Mouse (Mus musculus) kidney, postnatal 4 days (tissue): ENCODE measurements around the gene Cfi.

Source experiments
- DNase-seq, 2 experiments: peaks; one replicate each; pipeline ENCODE4 v3.0.0; 2021; ENCODE audit warnings: mixed read lengths in 2 of 2

Cfi gene

GRCm38 (mm10) chr3:129878405-129879021 lies 42.8 kb downstream of the Cfi start, which contains the start of gene Pla2g12a:
Pla2g12a (plus strand) TSS chr3:129878606.
- peak; percentile 94 to 96 for DNase-seq

- peak; percentile 30 to 57 for DNase-seq
These were observed 43.6 kb downstream of the Cfi start for GRCm38 (mm10) chr3:129879131-129879757.

GRCm38 (mm10) chr3:129879913-129880312 lies 44.2 kb downstream of the Cfi start:
- DNase-seq = no peak

GRCm38 (mm10) chr3:129880925-129881593 lies 45.4 kb downstream of the Cfi start:
- DNase-seq = no peak

- no peak for DNase-seq
These were observed 49.9 kb downstream of the Cfi start for GRCm38 (mm10) chr3:129885577-129885976.

- no peak for DNase-seq
These were observed 50.7 kb downstream of the Cfi start for GRCm38 (mm10) chr3:129886430-129886829.

- DNase-seq = no peak
These were observed 52.3 kb downstream of the Cfi start for GRCm38 (mm10) chr3:129887779-129888517.

GRCm38 (mm10) chr3:129892003-129892402 lies 56.3 kb downstream of the Cfi start:
- no peak for DNase-seq

GRCm38 (mm10) chr3:129893143-129893542 lies 57.5 kb downstream of the Cfi start:
- DNase-seq = no peak

- DNase-seq = peak; percentile 35 to 38
These were observed 60.9 kb downstream of the Cfi start for GRCm38 (mm10) chr3:129896591-129896990.

- peak; percentile 30 to 31 for DNase-seq
These were observed 63.2 kb downstream of the Cfi start for GRCm38 (mm10) chr3:129898886-129899285.

- peak; percentile 91 to 93 for DNase-seq
These were observed 65.7 kb downstream of the Cfi start, which contains the start of gene Casp6 for GRCm38 (mm10) chr3:129901271-129901809. Casp6 (plus strand) TSS chr3:129901425.

GRCm38 (mm10) chr3:129903369-129903768 lies 67.7 kb downstream of the Cfi start:
- DNase-seq = no peak

GRCm38 (mm10) chr3:129903866-129904265 lies 68.2 kb downstream of the Cfi start:
- no peak for DNase-seq

GRCm38 (mm10) chr3:129904381-129905132 lies 68.9 kb downstream of the Cfi start:
- no peak for DNase-seq

GRCm38 (mm10) chr3:129912025-129912424 lies 76.3 kb downstream of the Cfi start:
- DNase-seq = no peak

- no peak for DNase-seq
These were observed 77.6 kb downstream of the Cfi start for GRCm38 (mm10) chr3:129913241-129913640.

GRCm38 (mm10) chr3:129917424-129917823 lies 81.7 kb downstream of the Cfi start:
- DNase-seq = no peak

GRCm38 (mm10) chr3:129918434-129918833 lies 82.8 kb downstream of the Cfi start:
- peak; percentile 82 to 84 for DNase-seq

- no peak for DNase-seq
These were observed 87.9 kb downstream of the Cfi start for GRCm38 (mm10) chr3:129923581-129923980.
